Mouse (Mus musculus): ENCODE results near the gene Cdk2ap2. TPM values are rescaled to one million over a fixed set of nuclear protein-coding genes. Genes with fewer than 3 reads are reported as not detected.

Gene Cdk2ap2
- polyA plus RNA-seq, 1 experiment from 2014 or later = 83.4 TPM

- Histone ChIP-seq H3K9me3 (ENCODE audit: control insufficient read depth, low read length) (no peaks in the 10 kb centered on the region), H3K27me3 (ENCODE audit: control insufficient read depth, insufficient read depth, low read length) (no peaks in the 10 kb centered on the region), H3K4me3 (replicated peaks; ENCODE audit: low read depth, low read length) (no peak overlapping the region), H3K4me1 (ENCODE audit: control insufficient read depth, insufficient read depth, low read length) (no peaks in the 10 kb centered on the region), H3K4me2 (ENCODE audit: low read length) (no peak overlapping the region), H3K36me3 (ENCODE audit: control insufficient read depth, insufficient read depth, low read length) (peaks cover 87% of the 10 kb centered on the region), H3K27ac (replicated peaks; ENCODE audit: low read depth, low read length) (no peak overlapping the region), H3K9ac (replicated peaks; ENCODE audit: low read length) (no peak overlapping the region)
- WGBS = 87% methylated on average over 13 of the region's 13 CpGs
- DNase-seq (peak; percentile 23), ATAC-seq (ENCODE audit: low FRiP score, low TSS enrichment) (no peak)
Measured at GRCm38 (mm10) chr19:4113186-4113805, 16.3 kb downstream of the Cdk2ap2 start.

DNA sequence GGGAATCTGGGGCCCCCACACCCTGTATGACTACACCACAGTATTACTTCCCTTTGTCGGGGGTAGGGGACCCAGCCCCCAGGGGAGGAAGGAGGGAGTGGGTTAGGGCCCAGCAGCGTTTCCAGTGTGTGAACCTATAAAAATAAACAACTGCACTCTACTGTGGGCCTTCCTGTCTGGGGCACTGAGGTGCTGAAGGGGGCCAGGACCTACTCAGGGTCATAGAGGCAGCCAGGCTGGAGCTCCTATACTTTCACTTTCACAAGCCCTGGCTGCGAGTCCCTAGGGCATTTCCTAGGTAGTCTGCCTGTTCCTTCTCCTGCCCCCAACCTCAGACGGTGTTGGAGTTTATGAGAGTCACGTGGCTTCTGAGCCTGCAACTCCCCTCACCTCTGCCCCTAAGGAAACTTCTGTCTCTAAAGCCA is 16.8 kb downstream of the Cdk2ap2 start:
- WGBS = 77% methylated on average over 5 of the region's 5 CpGs
- H3K36me3 ChIP-seq (ENCODE audit: control insufficient read depth, insufficient read depth, low read length) = peaks cover 83% of the 10 kb centered on the region

GRCm38 (mm10) chr19:4114551-4114950 is 17.6 kb downstream of the Cdk2ap2 start:
- DNase-seq (no peak), ATAC-seq (ENCODE audit: low FRiP score, low TSS enrichment) (no peak)
- WGBS = 91% methylated on average over 10 of the region's 10 CpGs
- Histone ChIP-seq H3K4me3 (replicated peaks; ENCODE audit: low read depth, low read length) (no peak overlapping the region), H3K4me1 (ENCODE audit: control insufficient read depth, insufficient read depth, low read length) (no peaks in the 10 kb centered on the region), H3K9ac (replicated peaks; ENCODE audit: low read length) (no peak overlapping the region), H3K36me3 (ENCODE audit: control insufficient read depth, insufficient read depth, low read length) (peaks cover 77% of the 10 kb centered on the region), H3K4me2 (ENCODE audit: low read length) (no peak overlapping the region), H3K27ac (replicated peaks; ENCODE audit: low read depth, low read length) (no peak overlapping the region), H3K27me3 (ENCODE audit: control insufficient read depth, insufficient read depth, low read length) (no peaks in the 10 kb centered on the region), H3K9me3 (ENCODE audit: control insufficient read depth, low read length) (no peaks in the 10 kb centered on the region)

More for the DNA sequence above, 16.8 kb downstream of the Cdk2ap2 start:
- H3K4me2 ChIP-seq (ENCODE audit: low read length) = no peak overlapping the region
- no peak overlapping the region for H3K27ac ChIP-seq (replicated peaks; ENCODE audit: low read depth, low read length)
- H3K4me3 ChIP-seq (replicated peaks; ENCODE audit: low read depth, low read length) = no peak overlapping the region
- ATAC-seq (ENCODE audit: low FRiP score, low TSS enrichment) (no peak), DNase-seq (no peak)
- H3K9me3 ChIP-seq (ENCODE audit: control insufficient read depth, low read length) = no peaks in the 10 kb centered on the region
- no peak overlapping the region for H3K9ac ChIP-seq (replicated peaks; ENCODE audit: low read length)
- H3K4me1 ChIP-seq (ENCODE audit: control insufficient read depth, insufficient read depth, low read length) = no peaks in the 10 kb centered on the region
- H3K27me3 ChIP-seq (ENCODE audit: control insufficient read depth, insufficient read depth, low read length) = no peaks in the 10 kb centered on the region

DNA sequence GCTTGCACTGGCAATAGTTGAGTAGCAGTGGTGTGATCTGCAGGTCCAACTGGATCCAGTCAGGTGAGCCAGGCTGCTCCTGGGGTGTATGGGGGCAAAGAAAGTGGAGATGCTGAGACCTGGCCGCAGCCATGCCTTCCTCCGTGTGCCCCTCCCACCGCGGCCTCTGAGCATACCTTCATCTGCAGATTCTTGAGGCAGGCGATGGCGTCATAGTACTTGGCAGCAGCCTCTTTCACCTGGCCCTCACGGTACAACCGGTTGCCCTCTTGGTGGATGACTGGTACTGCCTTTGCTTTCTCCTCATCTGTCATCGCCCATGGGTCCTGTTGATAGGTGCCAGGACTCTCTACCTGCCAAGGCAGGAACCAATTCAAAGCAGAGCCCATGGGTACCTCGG is 18.2 kb downstream of the Cdk2ap2 start:
- ATAC-seq (ENCODE audit: low FRiP score, low TSS enrichment) (no peak), DNase-seq (no peak)
- H3K9me3 ChIP-seq (ENCODE audit: control insufficient read depth, low read length) = no peaks in the 10 kb centered on the region
- H3K4me2 ChIP-seq (ENCODE audit: low read length) = no peak overlapping the region
- no peak overlapping the region for H3K27ac ChIP-seq (replicated peaks; ENCODE audit: low read depth, low read length)
- H3K27me3 ChIP-seq (ENCODE audit: control insufficient read depth, insufficient read depth, low read length) = no peaks in the 10 kb centered on the region
- no peak overlapping the region for H3K4me3 ChIP-seq (replicated peaks; ENCODE audit: low read depth, low read length)
- 95% methylated on average over 10 of the region's 10 CpGs for WGBS
- H3K9ac ChIP-seq (replicated peaks; ENCODE audit: low read length) = no peak overlapping the region
- H3K4me1 ChIP-seq (ENCODE audit: control insufficient read depth, insufficient read depth, low read length) = peaks cover 1% of the 10 kb centered on the region
- peaks cover 71% of the 10 kb centered on the region for H3K36me3 ChIP-seq (ENCODE audit: control insufficient read depth, insufficient read depth, low read length)

GRCm38 (mm10) chr19:4115816-4116215 is 18.8 kb downstream of the Cdk2ap2 start:
- Histone ChIP-seq H3K9me3 (ENCODE audit: control insufficient read depth, low read length) (no peaks in the 10 kb centered on the region), H3K27ac (replicated peaks; ENCODE audit: low read depth, low read length) (no peak overlapping the region), H3K9ac (replicated peaks; ENCODE audit: low read length) (no peak overlapping the region), H3K4me2 (ENCODE audit: low read length) (no peak overlapping the region), H3K4me1 (ENCODE audit: control insufficient read depth, insufficient read depth, low read length) (peaks cover 7% of the 10 kb centered on the region), H3K4me3 (replicated peaks; ENCODE audit: low read depth, low read length) (no peak overlapping the region), H3K27me3 (ENCODE audit: control insufficient read depth, insufficient read depth, low read length) (no peaks in the 10 kb centered on the region), H3K36me3 (ENCODE audit: control insufficient read depth, insufficient read depth, low read length) (peaks cover 65% of the 10 kb centered on the region)
- ATAC-seq (ENCODE audit: low FRiP score, low TSS enrichment) (no peak), DNase-seq (no peak)
- 85% methylated on average over 11 of the region's 11 CpGs for WGBS

DNA sequence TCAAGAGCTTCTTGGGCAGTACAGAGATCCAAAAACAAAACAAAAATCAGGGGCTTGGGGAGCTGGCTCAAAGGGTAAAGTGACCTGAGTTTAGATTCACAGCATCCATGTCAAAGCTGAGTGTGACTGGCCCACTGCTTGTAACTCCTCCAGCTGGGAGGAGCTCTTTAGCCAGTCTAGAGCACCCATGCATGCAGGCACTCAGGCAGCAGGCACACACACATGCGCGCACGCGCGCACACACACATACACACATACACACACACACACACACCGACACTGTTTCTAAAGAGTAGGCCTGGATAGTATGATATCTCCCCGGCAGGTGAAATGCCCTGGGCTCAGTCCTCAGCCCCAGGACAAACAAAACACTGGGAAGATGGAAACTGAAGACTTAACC is 20.0 kb downstream of the Cdk2ap2 start:
- Histone ChIP-seq H3K36me3 (ENCODE audit: control insufficient read depth, insufficient read depth, low read length) (peaks cover 54% of the 10 kb centered on the region), H3K27ac (replicated peaks; ENCODE audit: low read depth, low read length) (no peak overlapping the region), H3K4me2 (ENCODE audit: low read length) (no peak overlapping the region), H3K27me3 (ENCODE audit: control insufficient read depth, insufficient read depth, low read length) (no peaks in the 10 kb centered on the region), H3K9me3 (ENCODE audit: control insufficient read depth, low read length) (no peaks in the 10 kb centered on the region), H3K4me3 (replicated peaks; ENCODE audit: low read depth, low read length) (no peak overlapping the region), H3K4me1 (ENCODE audit: control insufficient read depth, insufficient read depth, low read length) (peaks cover 7% of the 10 kb centered on the region), H3K9ac (replicated peaks; ENCODE audit: low read length) (no peak overlapping the region)
- DNase-seq (no peak), ATAC-seq (ENCODE audit: low FRiP score, low TSS enrichment) (no peak)
- 96% methylated on average over 7 of the region's 7 CpGs for WGBS

DNA sequence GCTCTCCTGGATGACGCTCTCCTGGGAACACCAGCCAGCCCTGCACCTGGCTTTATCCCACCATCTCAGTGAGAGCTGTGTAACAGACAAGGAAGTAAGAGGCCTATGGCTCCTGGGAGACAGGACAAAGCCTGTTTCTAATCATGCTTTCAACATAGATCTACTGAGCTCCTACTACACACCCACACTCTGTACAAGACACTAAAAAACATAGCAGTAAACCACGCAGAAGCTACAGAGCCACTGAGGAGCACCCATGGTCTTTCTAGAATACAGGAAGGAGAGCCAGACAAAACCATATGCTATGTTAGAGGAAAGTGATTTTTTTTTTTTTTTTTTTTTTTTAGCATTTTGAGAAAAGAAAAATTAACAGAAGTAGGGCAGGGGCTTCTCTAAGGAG is 21.4 kb downstream of the Cdk2ap2 start:
- Histone ChIP-seq H3K4me1 (ENCODE audit: control insufficient read depth, insufficient read depth, low read length) (peaks cover 7% of the 10 kb centered on the region), H3K27me3 (ENCODE audit: control insufficient read depth, insufficient read depth, low read length) (no peaks in the 10 kb centered on the region), H3K4me3 (replicated peaks; ENCODE audit: low read depth, low read length) (no peak overlapping the region), H3K9me3 (ENCODE audit: control insufficient read depth, low read length) (no peaks in the 10 kb centered on the region), H3K9ac (replicated peaks; ENCODE audit: low read length) (no peak overlapping the region), H3K4me2 (ENCODE audit: low read length) (no peak overlapping the region), H3K36me3 (ENCODE audit: control insufficient read depth, insufficient read depth, low read length) (peaks cover 42% of the 10 kb centered on the region), H3K27ac (replicated peaks; ENCODE audit: low read depth, low read length) (no peak overlapping the region)
- ATAC-seq (ENCODE audit: low FRiP score, low TSS enrichment) (no peak), DNase-seq (no peak)
- 98% methylated on average over 2 of the region's 2 CpGs for WGBS

DNA sequence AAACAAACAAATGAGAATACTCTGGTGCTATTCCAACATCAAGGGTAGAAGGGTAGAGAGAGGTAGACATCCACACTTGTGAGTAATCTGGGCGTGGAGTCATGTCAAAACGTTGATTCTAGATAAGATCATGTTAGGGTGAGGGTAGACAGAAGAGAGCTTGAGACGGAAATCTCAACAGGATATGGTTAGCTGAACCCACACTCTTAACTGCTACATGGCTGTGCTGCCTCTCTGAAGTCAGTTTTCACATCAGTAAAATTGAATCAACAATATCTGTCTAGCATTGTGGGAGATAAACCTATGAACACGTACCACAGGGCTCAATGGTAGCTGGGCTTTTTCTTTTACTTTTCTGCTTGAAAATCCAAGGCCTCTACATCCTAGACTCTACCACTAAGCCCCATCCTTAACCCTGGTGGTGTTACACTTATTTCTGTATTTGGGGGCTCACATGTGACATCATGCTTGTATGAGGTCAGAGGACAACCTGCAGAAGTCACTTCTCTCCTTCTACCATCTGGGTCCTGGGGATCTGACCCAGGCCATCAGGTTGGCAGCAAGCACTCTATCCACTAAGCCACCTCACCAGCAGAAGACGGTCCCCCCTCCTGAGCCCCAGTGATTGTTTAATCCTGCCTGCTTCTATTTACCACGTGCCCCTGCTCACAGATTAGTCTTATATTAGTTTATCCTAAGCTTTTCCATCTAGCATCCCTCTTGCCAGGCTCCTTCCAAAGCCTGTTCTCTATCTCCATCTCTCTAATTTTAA is 22.9 kb downstream of the Cdk2ap2 start:
- Histone ChIP-seq H3K4me1 (ENCODE audit: control insufficient read depth, insufficient read depth, low read length) (peaks cover 7% of the 10 kb centered on the region), H3K36me3 (ENCODE audit: control insufficient read depth, insufficient read depth, low read length) (peaks cover 26% of the 10 kb centered on the region), H3K4me3 (replicated peaks; ENCODE audit: low read depth, low read length) (no peak overlapping the region), H3K9ac (replicated peaks; ENCODE audit: low read length) (no peak overlapping the region), H3K27ac (replicated peaks; ENCODE audit: low read depth, low read length) (no peak overlapping the region), H3K27me3 (ENCODE audit: control insufficient read depth, insufficient read depth, low read length) (no peaks in the 10 kb centered on the region), H3K9me3 (ENCODE audit: control insufficient read depth, low read length) (no peaks in the 10 kb centered on the region), H3K4me2 (ENCODE audit: low read length) (peak overlapping the region; percentile 53)
- WGBS = 90% methylated on average over 6 of the region's 6 CpGs
- ATAC-seq (ENCODE audit: low FRiP score, low TSS enrichment) = no peak
- no peak for DNase-seq

GRCm38 (mm10) chr19:4120496-4120895 is 23.5 kb downstream of the Cdk2ap2 start:
- Histone ChIP-seq H3K36me3 (ENCODE audit: control insufficient read depth, insufficient read depth, low read length) (peaks cover 20% of the 10 kb centered on the region), H3K9ac (replicated peaks; ENCODE audit: low read length) (no peak overlapping the region), H3K4me2 (ENCODE audit: low read length) (peak overlapping the region; percentile 53), H3K27ac (replicated peaks; ENCODE audit: low read depth, low read length) (no peak overlapping the region), H3K9me3 (ENCODE audit: control insufficient read depth, low read length) (no peaks in the 10 kb centered on the region), H3K27me3 (ENCODE audit: control insufficient read depth, insufficient read depth, low read length) (no peaks in the 10 kb centered on the region), H3K4me1 (ENCODE audit: control insufficient read depth, insufficient read depth, low read length) (peaks cover 7% of the 10 kb centered on the region), H3K4me3 (replicated peaks; ENCODE audit: low read depth, low read length) (peak overlapping the region; percentile 46)
- DNase-seq (no peak), ATAC-seq (ENCODE audit: low FRiP score, low TSS enrichment) (no peak)
- 96% methylated on average over 2 of the region's 2 CpGs for WGBS
